Mouse (Mus musculus): ENCODE measurements at regions not wholly inside any gene's neighbourhood (a gene's known extent, or its start where the extent isn't known, plus 50 kb on each side); places are given as distances from the start of the nearest gene placed in this dataset.

- TF ChIP-seq CTCF (conservative IDR thresholded peaks at IDR 0.05; ENCODE audit: insufficient read depth, insufficient read length, low read depth, low read length) (no peak), POLR2A (IDR thresholded peaks at IDR 0.05; ENCODE audit: low read depth, low read length) (no peak)
These were observed 1151.2 kb upstream of the Celf2 start for GRCm38 (mm10) chr2:8660544-8660943.
